Mouse (Mus musculus) lung, postnatal 0 days (tissue): ENCODE measurements around the gene Picalm.

Experiments
- CTCF ChIP-seq: IDR thresholded peaks from 2 replicates; pipeline ENCODE4 v1.5.1; 2016; ENCODE audit warnings: antibody characterized with exemption, mild to moderate bottlenecking
- EP300 ChIP-seq: IDR thresholded peaks from 2 replicates; pipeline ENCODE4 v1.6.1; 2016; ENCODE audit warnings: antibody characterized with exemption, mild to moderate bottlenecking, control low read depth

DNA sequence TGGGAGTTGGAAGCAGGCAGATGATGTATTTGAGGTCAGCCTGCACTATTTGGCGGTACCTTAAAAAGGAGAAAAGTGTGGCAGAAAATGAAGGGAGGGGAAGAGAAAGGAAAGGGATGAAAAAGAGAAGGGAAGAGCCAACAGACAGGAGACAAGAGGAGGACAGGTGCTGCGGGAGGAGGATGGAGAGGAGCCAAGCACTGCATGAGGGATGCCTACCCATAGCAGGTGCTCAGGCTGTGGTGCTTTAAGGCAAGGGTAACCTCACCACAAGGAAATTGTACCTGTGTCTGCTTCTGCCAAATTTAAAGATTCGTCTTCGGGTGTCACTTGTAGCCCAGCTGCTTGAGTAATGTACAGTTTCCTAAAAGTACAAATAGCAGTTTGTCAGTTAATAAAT is 98.1 kb downstream of the Picalm start:
- TF ChIP-seq CTCF: no peak
- no peak for TF ChIP-seq EP300
